Mouse (Mus musculus) neural tube, embryonic 11.5 days (tissue): ENCODE results near the gene Cdk2ap2. TPM values are rescaled to one million over a fixed set of nuclear protein-coding genes. Genes with fewer than 3 reads are reported as not detected.

ENCODE experiments used
- ATAC-seq: fragments of 200-750 bp; cut with Nextera tagmentation; 2 replicates; pipeline ENCODE4 v1.8.0; 2017; ENCODE audit warnings: moderate number of reproducible peaks, mild to moderate bottlenecking, moderate TSS enrichment, moderate library complexity; ENCODE audit not compliant: insufficient read depth, low FRiP score, low TSS enrichment
- DNase-seq: peaks from one replicate; pipeline ENCODE4 v3.0.0-alpha.2; 2015; ENCODE audit warnings: low spot score
- H3K27ac ChIP-seq: fragments of 300-500 bp; sonication (generic); 2 replicates; pipeline ENCODE4 v1.5.1; 2014; ENCODE audit warnings: low read depth, mild to moderate bottlenecking, low read length
- H3K27me3 ChIP-seq: fragments of 300-500 bp; sonication (generic); 2 replicates; pipeline ENCODE4 v1.6.1; 2014; ENCODE audit warnings: mild to moderate bottlenecking, low read length, mixed read lengths; ENCODE audit not compliant: control insufficient read depth, insufficient read depth
- H3K36me3 ChIP-seq: fragments of 300-500 bp; sonication (generic); 2 replicates; pipeline ENCODE4 v1.6.1; 2014; ENCODE audit warnings: mild to moderate bottlenecking, low read length, moderate library complexity, mixed read lengths; ENCODE audit not compliant: control insufficient read depth, insufficient read depth
- H3K4me1 ChIP-seq: fragments of 300-500 bp; sonication (generic); 2 replicates; pipeline ENCODE4 v1.6.1; 2014; ENCODE audit warnings: low read length, mixed read lengths; ENCODE audit not compliant: control insufficient read depth, insufficient read depth
- H3K4me2 ChIP-seq: fragments of 300-500 bp; sonication (generic); 2 replicates; pipeline ENCODE4 v1.6.1; 2014; ENCODE audit warnings: low read depth, mild to moderate bottlenecking, moderate library complexity
- H3K4me3 ChIP-seq: fragments of 300-500 bp; sonication (generic); 2 replicates; pipeline ENCODE4 v1.5.1; 2014; ENCODE audit warnings: low read depth, low read length
- H3K9ac ChIP-seq: fragments of 300-500 bp; sonication (generic); 2 replicates; pipeline ENCODE4 v1.6.1; 2014; ENCODE audit warnings: mild to moderate bottlenecking, low read length
- H3K9me3 ChIP-seq: fragments of 300-500 bp; sonication (generic); 2 replicates; pipeline ENCODE4 v1.6.1; 2016; ENCODE audit warnings: low read length; ENCODE audit not compliant: control insufficient read depth
- WGBS: fragments of 180-500 bp; shearing (Covaris S2); extraction: QIAGEN DNeasy Blood & Tissue Kit; methylation state at CpG from one replicate; pipeline ENCODE4 v1.1.7; 2014; 5-methylcytosine and 5-hydroxymethylcytosine counted together
- polyA plus RNA-seq: library from polyadenylated mRNA; unstranded; fragments of >200 nt; fragmentation: Nextera tagmentation; extraction: Ambion mirVana; gene quantifications from 2 replicates; pipeline ENCODE4 v1.2.1, GENCODE M21; 2014

Cdk2ap2 gene
- polyA plus RNA-seq, 1 experiment from 2014 or later: 86.7 TPM

GRCm38 (mm10) chr19:4072706-4073424 lies 24.1 kb upstream of the Cdk2ap2 start:
- Histone ChIP-seq H3K4me2 (no peak overlapping the region), H3K36me3 (no peaks in the 10 kb centered on the region), H3K4me1 (no peaks in the 10 kb centered on the region), H3K9ac (no peak overlapping the region), H3K27me3 (no peaks in the 10 kb centered on the region), H3K9me3 (no peaks in the 10 kb centered on the region), H3K27ac (no peak overlapping the region), H3K4me3 (no peak overlapping the region)
- ATAC-seq: no peak
- no peak for DNase-seq
- 72% methylated on average over 6 of the region's 6 CpGs for WGBS

- H3K9me3 ChIP-seq: no peaks in the 10 kb centered on the region
- H3K27ac ChIP-seq: no peak overlapping the region
- DNase-seq (no peak), ATAC-seq (no peak)
- no peak overlapping the region for H3K4me3 ChIP-seq
- 72% methylated on average over 1 of the region's 1 CpGs for WGBS
- no peaks in the 10 kb centered on the region for H3K27me3 ChIP-seq
- H3K36me3 ChIP-seq: no peaks in the 10 kb centered on the region
- no peak overlapping the region for H3K9ac ChIP-seq
- H3K4me1 ChIP-seq: no peaks in the 10 kb centered on the region
- H3K4me2 ChIP-seq: no peak overlapping the region
Measured at GRCm38 (mm10) chr19:4075531-4075930, 21.5 kb upstream of the Cdk2ap2 start.

GRCm38 (mm10) chr19:4079594-4079993 lies 17.4 kb upstream of the Cdk2ap2 start:
- Histone ChIP-seq H3K9ac (no peak overlapping the region), H3K27ac (no peak overlapping the region), H3K4me3 (no peak overlapping the region), H3K4me1 (no peaks in the 10 kb centered on the region), H3K27me3 (no peaks in the 10 kb centered on the region), H3K36me3 (no peaks in the 10 kb centered on the region), H3K9me3 (no peaks in the 10 kb centered on the region), H3K4me2 (no peak overlapping the region)
- WGBS: 71% methylated on average over 1 of the region's 1 CpGs
- ATAC-seq (no peak), DNase-seq (no peak)

GRCm38 (mm10) chr19:4080511-4081009 lies 16.4 kb upstream of the Cdk2ap2 start:
- Histone ChIP-seq H3K4me2 (no peak overlapping the region), H3K9ac (no peak overlapping the region), H3K27me3 (no peaks in the 10 kb centered on the region), H3K4me3 (no peak overlapping the region), H3K27ac (no peak overlapping the region), H3K9me3 (no peaks in the 10 kb centered on the region), H3K36me3 (no peaks in the 10 kb centered on the region), H3K4me1 (no peaks in the 10 kb centered on the region)
- DNase-seq: no peak
- WGBS: 69% methylated on average over 8 of the region's 8 CpGs
- ATAC-seq: no peak

GRCm38 (mm10) chr19:4081394-4081793 lies 15.6 kb upstream of the Cdk2ap2 start, which contains the start of gene Cabp2:
Gene Cabp2, plus strand, starts transcription at chr19:4081578.
- Histone ChIP-seq H3K36me3 (no peaks in the 10 kb centered on the region), H3K27ac (no peak within 1 kb of the TSS), H3K9me3 (no peaks in the 10 kb centered on the region), H3K4me2 (no peak within 1 kb of the TSS), H3K4me3 (no peak within 1 kb of the TSS), H3K4me1 (no peaks in the 10 kb centered on the region), H3K27me3 (no peaks in the 10 kb centered on the region), H3K9ac (no peak within 1 kb of the TSS)
- ATAC-seq: no peak
- WGBS: 61% methylated on average over 3 of the region's 3 CpGs
- DNase-seq: no peak

GRCm38 (mm10) chr19:4082219-4082965 lies 14.6 kb upstream of the Cdk2ap2 start:
- ATAC-seq (no peak), DNase-seq (no peak)
- 84% methylated on average over 11 of the region's 11 CpGs for WGBS
- no peaks in the 10 kb centered on the region for H3K27me3 ChIP-seq
- no peak overlapping the region for H3K9ac ChIP-seq
- no peaks in the 10 kb centered on the region for H3K36me3 ChIP-seq
- H3K4me1 ChIP-seq: no peaks in the 10 kb centered on the region
- H3K4me3 ChIP-seq: no peak overlapping the region
- no peak overlapping the region for H3K27ac ChIP-seq
- H3K4me2 ChIP-seq: no peak overlapping the region
- H3K9me3 ChIP-seq: no peaks in the 10 kb centered on the region

- 83% methylated on average over 7 of the region's 7 CpGs for WGBS
- Histone ChIP-seq H3K4me3 (no peak overlapping the region), H3K27me3 (no peaks in the 10 kb centered on the region), H3K4me1 (no peaks in the 10 kb centered on the region), H3K9ac (no peak overlapping the region), H3K36me3 (no peaks in the 10 kb centered on the region), H3K4me2 (no peak overlapping the region), H3K27ac (no peak overlapping the region), H3K9me3 (no peaks in the 10 kb centered on the region)
- ATAC-seq: no peak
- no peak for DNase-seq
Measured at GRCm38 (mm10) chr19:4083316-4083715, 13.7 kb upstream of the Cdk2ap2 start.

GRCm38 (mm10) chr19:4083826-4084225 lies 13.2 kb upstream of the Cdk2ap2 start:
- no peak overlapping the region for H3K4me2 ChIP-seq
- no peaks in the 10 kb centered on the region for H3K4me1 ChIP-seq
- ATAC-seq (no peak), DNase-seq (no peak)
- WGBS: 38% methylated on average over 8 of the region's 8 CpGs
- no peaks in the 10 kb centered on the region for H3K27me3 ChIP-seq
- no peaks in the 10 kb centered on the region for H3K9me3 ChIP-seq
- H3K4me3 ChIP-seq: no peak overlapping the region
- H3K36me3 ChIP-seq: no peaks in the 10 kb centered on the region
- no peak overlapping the region for H3K9ac ChIP-seq
- no peak overlapping the region for H3K27ac ChIP-seq

- H3K36me3 ChIP-seq: no peaks in the 10 kb centered on the region
- H3K27ac ChIP-seq: no peak overlapping the region
- no peak for ATAC-seq
- no peaks in the 10 kb centered on the region for H3K27me3 ChIP-seq
- WGBS: 77% methylated on average over 1 of the region's 1 CpGs
- no peak overlapping the region for H3K4me3 ChIP-seq
- no peak overlapping the region for H3K9ac ChIP-seq
- DNase-seq: no peak
- H3K4me2 ChIP-seq: no peak overlapping the region
- no peaks in the 10 kb centered on the region for H3K4me1 ChIP-seq
- no peaks in the 10 kb centered on the region for H3K9me3 ChIP-seq
Measured at GRCm38 (mm10) chr19:4084984-4085383, 12.0 kb upstream of the Cdk2ap2 start.
